Mouse (Mus musculus) spleen, postnatal 14 days (tissue): ENCODE measurements around the gene Iqcd.

Experiments used
- DNase-seq, 2 experiments: peaks; one replicate each; pipeline ENCODE4 v3.0.0; 2021 to 2022; ENCODE audit warnings: low spot score in 2 of 2

The Iqcd gene

DNA sequence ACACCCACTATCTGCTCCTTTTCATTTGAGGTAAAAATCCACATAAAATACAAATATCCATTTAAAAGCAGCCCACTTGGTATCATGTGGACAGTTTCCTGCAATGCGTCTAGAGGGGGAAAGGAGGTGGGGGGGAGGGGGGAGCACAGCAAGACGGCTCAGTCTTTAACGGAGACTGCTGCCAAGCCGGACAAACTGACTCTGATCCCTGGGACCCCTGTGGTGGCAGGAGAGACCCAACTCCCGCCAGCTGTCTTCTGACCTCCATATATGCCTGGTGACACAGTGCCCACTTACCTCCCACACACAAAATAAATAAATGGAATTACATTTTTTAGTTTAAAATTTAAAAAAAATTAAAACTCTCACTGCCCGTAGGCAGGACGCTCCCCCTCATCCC is 14.7 kb downstream of the Iqcd start:
- DNase-seq, result no peak

GRCm38 (mm10) chr5:120604839-120605238 is 16.0 kb downstream of the Iqcd start:
- peak; percentile 75 to 85 for DNase-seq

DNA sequence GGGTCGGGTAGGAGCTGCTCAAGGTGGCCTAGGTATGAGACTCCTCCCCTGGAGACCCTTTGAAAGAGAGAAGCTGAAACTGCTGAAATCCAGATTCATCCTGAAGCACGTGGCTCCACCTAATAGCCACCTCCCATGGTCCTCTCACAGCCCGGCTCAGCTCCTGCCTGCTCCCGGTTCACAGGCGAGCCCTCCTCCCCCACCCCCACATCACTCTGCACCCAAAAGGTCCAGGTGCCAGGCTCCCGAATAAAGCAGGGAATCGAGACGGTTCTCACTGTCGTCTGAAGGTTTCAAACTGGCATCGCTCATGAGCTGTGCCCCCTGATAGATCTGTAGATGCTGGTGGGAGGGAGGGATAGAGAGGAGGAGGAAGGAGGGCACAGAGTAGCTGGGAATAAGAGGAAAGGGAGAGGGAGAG is 16.4 kb downstream of the Iqcd start:
- DNase-seq, result no peak

GRCm38 (mm10) chr5:120605688-120606087 is 16.9 kb downstream of the Iqcd start:
- DNase-seq, result peak; percentile 71 to 85

GRCm38 (mm10) chr5:120606590-120607200 is 17.9 kb downstream of the Iqcd start:
- DNase-seq, result no peak

- no peak for DNase-seq
Measured at GRCm38 (mm10) chr5:120607335-120607734, 18.5 kb downstream of the Iqcd start.

DNA sequence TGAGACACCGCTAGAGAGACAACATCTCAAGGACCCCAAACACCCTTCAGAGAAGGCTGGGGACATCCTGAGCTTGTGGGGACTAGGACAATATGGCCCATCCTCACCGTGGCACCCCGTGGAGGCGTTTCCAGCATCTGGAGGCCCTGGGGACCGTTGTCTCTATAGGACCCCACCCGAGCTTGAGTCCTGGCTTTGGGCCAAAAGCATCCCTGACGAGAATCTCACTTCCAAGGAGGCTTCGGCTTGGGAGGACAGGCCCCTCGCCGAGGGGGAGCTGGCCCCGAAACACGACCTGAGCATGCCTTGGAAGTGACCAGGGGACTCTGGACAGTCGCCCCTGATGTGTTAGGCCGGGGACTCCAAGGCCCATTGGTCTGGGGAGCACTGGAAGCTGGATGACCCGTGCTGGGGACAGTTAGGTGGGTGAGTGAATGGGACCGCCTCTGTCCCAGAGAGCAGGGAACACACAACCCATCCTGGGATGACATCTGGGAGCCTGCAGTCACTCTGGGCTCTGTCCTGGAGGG is 20.5 kb downstream of the Iqcd start:
- no peak for DNase-seq

- no peak for DNase-seq
Measured at GRCm38 (mm10) chr5:120610906-120611305, 22.1 kb downstream of the Iqcd start.

- DNase-seq, result no peak
Measured at GRCm38 (mm10) chr5:120611416-120611815, 22.6 kb downstream of the Iqcd start.

DNA sequence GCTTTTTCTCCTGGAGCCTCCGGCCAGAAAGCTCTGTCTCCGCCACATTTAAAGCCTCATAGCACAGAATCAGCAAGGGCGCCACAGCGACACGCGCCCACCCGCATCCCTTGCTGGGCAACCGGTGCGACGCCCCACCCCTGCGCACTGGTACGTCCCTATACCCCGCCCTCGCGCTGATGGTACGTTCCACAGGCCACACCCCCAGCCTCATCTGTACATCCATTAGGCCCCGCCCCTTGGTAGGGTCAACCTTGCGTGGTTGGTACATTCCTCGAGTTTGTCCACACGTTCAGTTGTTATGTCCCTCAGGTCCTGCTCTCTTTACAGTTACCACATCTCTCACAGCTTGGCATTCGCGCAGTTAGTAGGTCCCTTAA is 23.6 kb downstream of the Iqcd start, which contains the start of the genes Rita1 and Ddx54:
Gene Rita1, minus strand, starts transcription at position 148 of the 380 bp plus-strand sequence.
Gene Ddx54, plus strand, starts transcription at position 298 of the 380 bp plus-strand sequence.
- peak; percentile 95 to 96 for DNase-seq

GRCm38 (mm10) chr5:120612822-120613604 is 24.2 kb downstream of the Iqcd start:
- DNase-seq, result peak; percentile 99 to 100

GRCm38 (mm10) chr5:120615903-120616302 is 27.1 kb downstream of the Iqcd start:
- peak in 1 of 2 experiments; percentile 49 for DNase-seq

DNA sequence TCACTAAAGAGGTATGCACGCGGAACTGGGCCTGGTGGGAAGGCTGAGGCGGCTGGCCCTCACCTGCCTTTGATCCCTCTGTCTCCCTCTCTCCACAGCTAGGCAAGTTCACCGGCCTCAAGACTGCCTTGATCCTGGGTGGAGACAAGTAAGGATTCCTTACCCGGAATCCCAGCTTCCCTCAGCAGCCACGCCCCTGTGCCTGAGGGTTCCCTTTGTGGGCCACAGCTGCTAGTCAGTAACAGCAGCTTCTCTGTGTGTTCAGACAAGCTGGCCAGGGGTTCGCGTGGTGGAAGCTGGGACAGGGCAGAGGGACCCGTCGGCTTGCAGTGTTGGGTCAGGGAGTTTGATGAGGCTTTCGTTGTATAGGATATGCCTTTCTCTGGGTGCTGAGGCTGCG is 30.0 kb downstream of the Iqcd start:
- no peak for DNase-seq

- peak; percentile 66 to 82 for DNase-seq
Measured at GRCm38 (mm10) chr5:120619201-120619600, 30.4 kb downstream of the Iqcd start.

DNA sequence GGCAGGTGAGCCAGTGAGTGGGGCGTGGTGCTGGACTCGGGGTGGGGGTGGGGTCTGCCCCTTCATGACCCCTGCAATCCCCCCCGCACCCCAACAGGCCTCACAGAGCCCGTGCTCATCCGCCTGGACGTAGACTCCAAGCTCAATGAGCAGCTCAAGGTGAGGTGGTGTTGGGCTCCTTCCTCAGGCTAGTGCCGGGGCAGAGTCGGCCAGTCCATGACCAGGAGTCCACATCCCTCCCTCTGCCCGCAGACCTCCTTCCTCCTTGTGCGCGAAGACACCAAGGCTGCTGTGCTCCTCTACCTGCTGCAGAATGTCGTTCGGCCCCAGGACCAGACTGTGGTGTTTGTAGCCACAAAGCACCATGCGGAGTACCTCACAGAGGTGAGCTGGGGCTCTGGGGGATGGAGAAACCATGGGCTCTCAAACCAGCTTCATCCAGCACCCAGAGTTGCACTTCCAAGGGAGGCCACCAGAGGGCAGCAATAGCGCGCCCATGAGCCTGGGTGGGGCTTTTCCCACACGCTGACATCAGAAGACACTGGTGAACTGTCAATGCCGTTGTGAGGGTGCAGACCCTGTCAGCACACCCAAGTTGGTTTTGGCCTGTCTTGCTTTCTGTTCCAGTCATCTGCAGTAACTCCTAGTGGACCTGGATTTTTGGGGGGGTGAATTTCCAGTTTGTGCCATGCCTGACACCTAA is 31.7 kb downstream of the Iqcd start:
- peak; percentile 78 to 85 for DNase-seq

DNA sequence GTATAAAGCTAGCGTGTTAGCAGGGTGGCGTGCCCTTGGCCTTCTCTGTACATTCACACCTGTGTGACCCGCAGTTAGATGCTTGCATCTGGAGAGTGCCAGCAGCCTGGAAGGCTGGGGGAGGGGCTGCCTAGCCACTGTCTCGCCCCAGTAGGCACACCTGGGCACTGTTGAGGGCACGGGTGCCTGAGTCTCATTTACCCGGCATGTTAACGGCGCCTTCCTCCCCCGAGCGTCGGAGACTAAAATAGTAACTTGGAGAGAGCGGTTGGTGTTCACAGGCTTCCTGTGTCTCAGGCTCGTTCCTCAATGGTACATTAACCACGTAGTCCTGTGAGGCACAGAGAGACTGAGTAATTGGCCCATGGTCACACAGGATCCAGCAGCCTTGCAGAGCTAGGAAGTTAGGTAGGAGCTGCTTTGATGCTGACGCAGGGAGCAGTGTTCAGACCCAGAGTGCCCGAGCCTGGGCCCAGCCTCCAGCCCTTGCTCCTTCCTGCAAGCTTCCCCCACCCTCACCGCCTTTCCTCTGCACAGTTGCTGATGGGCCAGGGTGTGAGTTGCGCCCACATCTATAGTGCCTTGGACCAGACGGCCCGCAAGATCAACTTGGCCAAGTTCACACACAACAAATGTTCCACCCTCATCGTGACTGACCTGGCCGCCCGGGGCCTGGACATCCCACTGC is 32.4 kb downstream of the Iqcd start:
- DNase-seq, result peak; percentile 44 to 47

DNA sequence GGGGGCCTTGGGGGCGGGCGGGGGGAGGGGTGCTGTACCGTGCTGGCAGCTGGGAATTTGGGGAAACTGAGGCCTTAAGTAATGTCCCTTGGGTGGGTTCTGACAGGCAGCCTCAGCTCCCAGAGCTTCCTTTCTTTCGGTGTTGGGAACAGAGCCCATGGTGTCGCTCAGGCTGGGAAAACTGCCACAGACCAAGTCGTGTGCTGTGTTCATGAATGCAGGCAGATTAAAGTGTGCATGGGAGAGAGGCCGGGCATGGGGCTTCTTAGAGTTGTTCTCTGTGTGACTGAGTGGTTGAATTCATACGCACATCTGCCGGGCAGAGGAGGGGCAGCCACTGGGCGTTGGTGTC is 33.0 kb downstream of the Iqcd start:
- no peak for DNase-seq

- no peak for DNase-seq
Measured at GRCm38 (mm10) chr5:120622198-120622851, 33.5 kb downstream of the Iqcd start.

DNA sequence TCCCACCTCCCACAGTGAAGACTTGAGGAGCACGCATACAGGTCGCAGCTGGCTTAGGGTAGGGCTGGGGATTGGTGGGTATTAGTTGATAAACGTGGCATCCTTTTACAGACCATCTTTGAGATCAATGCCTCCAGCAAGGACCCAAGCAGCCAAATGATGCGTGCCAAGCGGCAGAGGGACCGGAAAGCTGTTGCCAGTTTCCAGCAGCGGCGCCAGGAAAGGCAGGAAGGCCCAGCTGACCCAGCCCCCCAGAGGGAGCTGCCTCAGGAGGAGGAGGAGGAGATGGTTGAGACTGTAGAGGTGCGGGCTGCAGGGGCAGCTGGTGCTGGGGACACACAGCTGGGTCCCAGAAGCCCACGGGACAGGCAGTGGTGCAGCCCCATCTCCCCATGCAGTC is 35.6 kb downstream of the Iqcd start:
- no peak for DNase-seq

- no peak for DNase-seq
Measured at GRCm38 (mm10) chr5:120626399-120626798, 37.6 kb downstream of the Iqcd start.
